Mouse (Mus musculus): Measurements from ENCODE around the gene Rpl9-ps1.

The Rpl9-ps1 gene

GRCm38 (mm10) chr11:83618238-83618637 lies 27.2 kb downstream of the Rpl9-ps1 start:
- DNase-seq = no peak

- DNase-seq = no peak
Measured at GRCm38 (mm10) chr11:83616586-83616985, 28.8 kb downstream of the Rpl9-ps1 start.

- no peak for DNase-seq
Measured at GRCm38 (mm10) chr11:83610900-83611299, 34.5 kb downstream of the Rpl9-ps1 start.

- DNase-seq = no peak
Measured at GRCm38 (mm10) chr11:83606396-83606795, 39.0 kb downstream of the Rpl9-ps1 start.

GRCm38 (mm10) chr11:83605535-83605934 lies 39.9 kb downstream of the Rpl9-ps1 start:
- DNase-seq = no peak

- DNase-seq = no peak
Measured at GRCm38 (mm10) chr11:83604698-83605097, 40.7 kb downstream of the Rpl9-ps1 start.

GRCm38 (mm10) chr11:83603399-83603798 lies 42.0 kb downstream of the Rpl9-ps1 start:
- no peak for DNase-seq

GRCm38 (mm10) chr11:83600576-83600975 lies 44.8 kb downstream of the Rpl9-ps1 start:
- no peak for DNase-seq

GRCm38 (mm10) chr11:83598991-83599390 lies 46.4 kb downstream of the Rpl9-ps1 start:
- no peak for DNase-seq

GRCm38 (mm10) chr11:83598207-83598837 lies 47.1 kb downstream of the Rpl9-ps1 start:
- no peak for DNase-seq

GRCm38 (mm10) chr11:83597796-83598195 lies 47.6 kb downstream of the Rpl9-ps1 start:
- no peak for DNase-seq

GRCm38 (mm10) chr11:83595669-83596455 lies 49.6 kb downstream of the Rpl9-ps1 start:
- DNase-seq = no peak
